Mouse (Mus musculus) urinary bladder, adult 2 months (tissue): ENCODE measurements at regions not wholly inside any gene's neighbourhood (a gene's known extent, or its start where the extent isn't known, plus 50 kb on each side); places are given as distances from the start of the nearest gene placed in this dataset.

Experiments used
- DNase-seq: peaks from one replicate; pipeline ENCODE4 v3.0.0; 2022; ENCODE audit warnings: low spot score

GRCm38 (mm10) chr7:136660401-136660800 is 234.0 kb upstream of the Mgmt start:
- no peak for DNase-seq

GRCm38 (mm10) chr7:136664424-136665082 is 229.9 kb upstream of the Mgmt start:
- DNase-seq, result no peak

- DNase-seq, result no peak
Observed at GRCm38 (mm10) chr7:136665901-136666300, 228.5 kb upstream of the Mgmt start.

GRCm38 (mm10) chr7:136666707-136667106 is 227.7 kb upstream of the Mgmt start:
- no peak for DNase-seq

GRCm38 (mm10) chr7:136670675-136671074 is 223.7 kb upstream of the Mgmt start:
- DNase-seq, result no peak

GRCm38 (mm10) chr7:136674159-136674558 is 220.3 kb upstream of the Mgmt start:
- no peak for DNase-seq

GRCm38 (mm10) chr7:136675041-136675440 is 219.4 kb upstream of the Mgmt start:
- no peak for DNase-seq

GRCm38 (mm10) chr7:136676104-136676503 is 218.3 kb upstream of the Mgmt start:
- DNase-seq, result no peak

GRCm38 (mm10) chr7:136676987-136677545 is 217.3 kb upstream of the Mgmt start:
- DNase-seq, result no peak

GRCm38 (mm10) chr7:136689579-136689978 is 204.8 kb upstream of the Mgmt start:
- DNase-seq, result no peak

- no peak for DNase-seq
Observed at GRCm38 (mm10) chr7:136706246-136706645, 188.2 kb upstream of the Mgmt start.

GRCm38 (mm10) chr7:136707200-136708003 is 187.0 kb upstream of the Mgmt start:
- DNase-seq, result no peak

GRCm38 (mm10) chr7:136708004-136708435 is 186.4 kb upstream of the Mgmt start:
- DNase-seq, result no peak

- no peak for DNase-seq
Observed at GRCm38 (mm10) chr7:136710653-136711052, 183.8 kb upstream of the Mgmt start.

- DNase-seq, result no peak
Observed at GRCm38 (mm10) chr7:136712962-136713640, 181.3 kb upstream of the Mgmt start.

GRCm38 (mm10) chr7:136727628-136728402 is 166.6 kb upstream of the Mgmt start:
- no peak for DNase-seq

GRCm38 (mm10) chr7:136742171-136742570 is 152.2 kb upstream of the Mgmt start:
- no peak for DNase-seq

GRCm38 (mm10) chr7:136745412-136745811 is 149.0 kb upstream of the Mgmt start:
- DNase-seq, result no peak

GRCm38 (mm10) chr7:136751477-136751876 is 142.9 kb upstream of the Mgmt start:
- DNase-seq, result no peak

GRCm38 (mm10) chr7:136754821-136755220 is 139.6 kb upstream of the Mgmt start:
- no peak for DNase-seq

GRCm38 (mm10) chr7:136765026-136765425 is 129.4 kb upstream of the Mgmt start:
- DNase-seq, result no peak

GRCm38 (mm10) chr7:136767231-136767630 is 127.2 kb upstream of the Mgmt start:
- DNase-seq, result no peak
